Mouse (Mus musculus): ENCODE measurements around the gene Psmb4. TPM values are rescaled to one million over a fixed set of nuclear protein-coding genes. Genes with fewer than 3 reads are reported as not detected.
"Not testable (repeated sequence)": the region's sequence is repeated elsewhere in the genome, so short reads cannot be mapped to it uniquely, and the experiment has no call there.

Gene Psmb4
- polyA plus RNA-seq, 1 experiment from 2014 or later, result 353 TPM

- not testable (repeated sequence) for H3K4me1 ChIP-seq (ENCODE audit: control insufficient read depth, insufficient read depth, low read length); H3K36me3 ChIP-seq (ENCODE audit: control insufficient read depth, insufficient read depth, low read length); H3K9me3 ChIP-seq (replicated peaks; ENCODE audit: control insufficient read depth, low read length, poor library complexity, severe bottlenecking); H3K9ac ChIP-seq (ENCODE audit: low read depth, low read length); H3K27ac ChIP-seq (ENCODE audit: low read length); H3K4me2 ChIP-seq (ENCODE audit: low read length); ATAC-seq; H3K27me3 ChIP-seq (ENCODE audit: control insufficient read depth, insufficient read depth, low read depth, low read length); H3K4me3 ChIP-seq (ENCODE audit: low read depth, low read length)
- 38% methylated on average over 7 of the region's 7 CpGs for WGBS
These were observed 43.9 kb upstream of the Psmb4 start for GRCm38 (mm10) chr3:94930386-94931266.

DNA sequence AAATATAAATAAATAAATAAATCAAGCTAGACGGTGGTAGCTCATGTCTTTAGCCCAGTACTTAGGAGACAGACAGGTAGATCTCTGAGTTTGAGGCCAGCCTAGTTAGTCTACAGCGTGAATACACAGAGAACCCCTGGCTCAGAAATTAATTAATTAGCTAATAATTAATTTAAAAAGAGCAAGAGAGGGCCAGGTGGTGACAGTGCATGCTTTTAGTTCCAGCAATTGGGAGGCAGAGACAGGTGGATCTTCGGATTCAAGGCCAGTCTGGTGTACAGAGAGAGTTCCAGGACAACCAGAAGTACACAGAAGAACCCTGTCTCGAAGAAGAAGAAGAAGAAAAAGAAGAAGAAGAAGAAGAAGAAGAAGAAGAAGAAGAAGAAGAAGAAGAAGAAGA, 42.2 kb upstream of the Psmb4 start:
- not testable (repeated sequence) for H3K4me1 ChIP-seq (ENCODE audit: control insufficient read depth, insufficient read depth, low read length); ATAC-seq; H3K4me2 ChIP-seq (ENCODE audit: low read length); H3K36me3 ChIP-seq (ENCODE audit: control insufficient read depth, insufficient read depth, low read length); H3K27ac ChIP-seq (ENCODE audit: low read length); H3K4me3 ChIP-seq (ENCODE audit: low read depth, low read length); H3K27me3 ChIP-seq (ENCODE audit: control insufficient read depth, insufficient read depth, low read depth, low read length); H3K9ac ChIP-seq (ENCODE audit: low read depth, low read length); H3K9me3 ChIP-seq (replicated peaks; ENCODE audit: control insufficient read depth, low read length, poor library complexity, severe bottlenecking)
- 81% methylated on average over 3 of the region's 4 CpGs for WGBS

- H3K9me3 ChIP-seq (replicated peaks; ENCODE audit: control insufficient read depth, low read length, poor library complexity, severe bottlenecking); H3K9ac ChIP-seq (ENCODE audit: low read depth, low read length); H3K4me1 ChIP-seq (ENCODE audit: control insufficient read depth, insufficient read depth, low read length); H3K36me3 ChIP-seq (ENCODE audit: control insufficient read depth, insufficient read depth, low read length); H3K27ac ChIP-seq (ENCODE audit: low read length); H3K4me2 ChIP-seq (ENCODE audit: low read length); H3K27me3 ChIP-seq (ENCODE audit: control insufficient read depth, insufficient read depth, low read depth, low read length); ATAC-seq; H3K4me3 ChIP-seq (ENCODE audit: low read depth, low read length): not testable (repeated sequence)
- WGBS, result 45% methylated on average over 4 of the region's 4 CpGs
These were observed 39.6 kb upstream of the Psmb4 start for GRCm38 (mm10) chr3:94926301-94926736.

- Histone ChIP-seq H3K4me1 (ENCODE audit: control insufficient read depth, insufficient read depth, low read length) (no peaks in the 10 kb centered on the region), H3K27me3 (ENCODE audit: control insufficient read depth, insufficient read depth, low read depth, low read length) (no peaks in the 10 kb centered on the region), H3K4me2 (ENCODE audit: low read length) (no peak overlapping the region), H3K9ac (ENCODE audit: low read depth, low read length) (no peak overlapping the region), H3K36me3 (ENCODE audit: control insufficient read depth, insufficient read depth, low read length) (no peaks in the 10 kb centered on the region), H3K27ac (ENCODE audit: low read length) (no peak overlapping the region), H3K4me3 (ENCODE audit: low read depth, low read length) (no peak overlapping the region), H3K9me3 (replicated peaks; ENCODE audit: control insufficient read depth, low read length, poor library complexity, severe bottlenecking) (no peaks in the 10 kb centered on the region)
- WGBS, result 81% methylated on average over 8 of the region's 8 CpGs
- no peak for ATAC-seq
These were observed 37.9 kb upstream of the Psmb4 start for GRCm38 (mm10) chr3:94924688-94925087.

DNA sequence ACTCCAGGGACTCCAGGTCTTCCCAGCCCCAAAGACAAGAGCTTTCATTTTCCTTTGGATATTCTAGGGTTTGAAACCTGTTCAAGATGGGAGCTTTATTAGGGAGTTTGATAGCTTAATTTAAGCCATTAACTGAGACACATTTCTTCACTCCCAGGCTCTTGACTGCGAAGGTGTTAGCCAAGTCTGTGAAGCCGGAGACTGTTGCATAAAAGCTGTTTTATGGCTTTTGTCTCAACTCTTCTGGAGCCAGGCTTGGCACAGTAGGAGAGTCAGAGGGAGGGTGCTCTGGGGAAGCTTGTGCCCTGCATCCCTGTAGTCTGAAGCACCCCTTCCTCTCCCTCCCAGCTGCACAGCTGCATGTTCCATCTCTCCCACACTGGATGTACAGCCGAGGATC, 35.6 kb upstream of the Psmb4 start:
- Histone ChIP-seq H3K9ac (ENCODE audit: low read depth, low read length) (no peak overlapping the region), H3K36me3 (ENCODE audit: control insufficient read depth, insufficient read depth, low read length) (no peaks in the 10 kb centered on the region), H3K27me3 (ENCODE audit: control insufficient read depth, insufficient read depth, low read depth, low read length) (no peaks in the 10 kb centered on the region), H3K4me2 (ENCODE audit: low read length) (no peak overlapping the region), H3K4me1 (ENCODE audit: control insufficient read depth, insufficient read depth, low read length) (no peaks in the 10 kb centered on the region), H3K27ac (ENCODE audit: low read length) (no peak overlapping the region), H3K9me3 (replicated peaks; ENCODE audit: control insufficient read depth, low read length, poor library complexity, severe bottlenecking) (no peaks in the 10 kb centered on the region), H3K4me3 (ENCODE audit: low read depth, low read length) (no peak overlapping the region)
- ATAC-seq, result no peak
- 47% methylated on average over 3 of the region's 3 CpGs for WGBS

GRCm38 (mm10) chr3:94921104-94921503, 34.3 kb upstream of the Psmb4 start:
- WGBS, result 35% methylated on average over 3 of the region's 3 CpGs
- H3K9me3 ChIP-seq (replicated peaks; ENCODE audit: control insufficient read depth, low read length, poor library complexity, severe bottlenecking), result no peaks in the 10 kb centered on the region
- H3K36me3 ChIP-seq (ENCODE audit: control insufficient read depth, insufficient read depth, low read length), result no peaks in the 10 kb centered on the region
- no peak overlapping the region for H3K4me3 ChIP-seq (ENCODE audit: low read depth, low read length)
- ATAC-seq, result no peak
- no peak overlapping the region for H3K27ac ChIP-seq (ENCODE audit: low read length)
- no peak overlapping the region for H3K4me2 ChIP-seq (ENCODE audit: low read length)
- no peaks in the 10 kb centered on the region for H3K4me1 ChIP-seq (ENCODE audit: control insufficient read depth, insufficient read depth, low read length)
- no peak overlapping the region for H3K9ac ChIP-seq (ENCODE audit: low read depth, low read length)
- H3K27me3 ChIP-seq (ENCODE audit: control insufficient read depth, insufficient read depth, low read depth, low read length), result no peaks in the 10 kb centered on the region

DNA sequence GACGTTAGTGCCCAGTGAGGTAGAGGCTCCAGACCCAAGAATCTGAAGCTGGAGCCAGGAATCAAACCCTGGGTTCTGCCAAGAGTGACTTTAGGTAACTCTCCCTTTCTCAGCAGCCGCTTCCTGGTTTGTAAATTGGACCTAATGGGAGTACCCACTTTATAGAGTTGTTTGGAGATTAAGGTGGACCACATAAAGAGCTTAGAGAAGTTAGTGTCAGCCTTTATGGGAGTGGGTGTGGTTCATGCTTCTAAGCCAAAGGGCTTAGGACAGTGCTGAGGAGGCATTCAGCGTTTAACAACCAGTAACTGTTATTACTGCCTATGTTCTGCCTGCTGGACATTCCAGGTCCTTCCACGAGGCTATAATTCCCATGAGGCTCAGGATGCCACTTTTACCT, 32.1 kb upstream of the Psmb4 start:
- H3K4me3 ChIP-seq (ENCODE audit: low read depth, low read length), result no peak overlapping the region

GRCm38 (mm10) chr3:94917816-94918361, 31.1 kb upstream of the Psmb4 start:
- Histone ChIP-seq H3K27ac (ENCODE audit: low read length) (no peak overlapping the region), H3K27me3 (ENCODE audit: control insufficient read depth, insufficient read depth, low read depth, low read length) (no peaks in the 10 kb centered on the region), H3K4me1 (ENCODE audit: control insufficient read depth, insufficient read depth, low read length) (no peaks in the 10 kb centered on the region), H3K36me3 (ENCODE audit: control insufficient read depth, insufficient read depth, low read length) (no peaks in the 10 kb centered on the region), H3K9ac (ENCODE audit: low read depth, low read length) (no peak overlapping the region), H3K9me3 (replicated peaks; ENCODE audit: control insufficient read depth, low read length, poor library complexity, severe bottlenecking) (no peaks in the 10 kb centered on the region), H3K4me3 (ENCODE audit: low read depth, low read length) (no peak overlapping the region), H3K4me2 (ENCODE audit: low read length) (no peak overlapping the region)
- WGBS, result 34% methylated on average over 14 of the region's 14 CpGs
- ATAC-seq, result no peak

More for the DNA sequence above, 32.1 kb upstream of the Psmb4 start:
- Histone ChIP-seq H3K4me1 (ENCODE audit: control insufficient read depth, insufficient read depth, low read length) (no peaks in the 10 kb centered on the region), H3K9ac (ENCODE audit: low read depth, low read length) (no peak overlapping the region), H3K27ac (ENCODE audit: low read length) (no peak overlapping the region), H3K27me3 (ENCODE audit: control insufficient read depth, insufficient read depth, low read depth, low read length) (no peaks in the 10 kb centered on the region), H3K36me3 (ENCODE audit: control insufficient read depth, insufficient read depth, low read length) (no peaks in the 10 kb centered on the region), H3K9me3 (replicated peaks; ENCODE audit: control insufficient read depth, low read length, poor library complexity, severe bottlenecking) (no peaks in the 10 kb centered on the region), H3K4me2 (ENCODE audit: low read length) (no peak overlapping the region)
- ATAC-seq, result no peak
- WGBS, result 86% methylated on average over 4 of the region's 4 CpGs

DNA sequence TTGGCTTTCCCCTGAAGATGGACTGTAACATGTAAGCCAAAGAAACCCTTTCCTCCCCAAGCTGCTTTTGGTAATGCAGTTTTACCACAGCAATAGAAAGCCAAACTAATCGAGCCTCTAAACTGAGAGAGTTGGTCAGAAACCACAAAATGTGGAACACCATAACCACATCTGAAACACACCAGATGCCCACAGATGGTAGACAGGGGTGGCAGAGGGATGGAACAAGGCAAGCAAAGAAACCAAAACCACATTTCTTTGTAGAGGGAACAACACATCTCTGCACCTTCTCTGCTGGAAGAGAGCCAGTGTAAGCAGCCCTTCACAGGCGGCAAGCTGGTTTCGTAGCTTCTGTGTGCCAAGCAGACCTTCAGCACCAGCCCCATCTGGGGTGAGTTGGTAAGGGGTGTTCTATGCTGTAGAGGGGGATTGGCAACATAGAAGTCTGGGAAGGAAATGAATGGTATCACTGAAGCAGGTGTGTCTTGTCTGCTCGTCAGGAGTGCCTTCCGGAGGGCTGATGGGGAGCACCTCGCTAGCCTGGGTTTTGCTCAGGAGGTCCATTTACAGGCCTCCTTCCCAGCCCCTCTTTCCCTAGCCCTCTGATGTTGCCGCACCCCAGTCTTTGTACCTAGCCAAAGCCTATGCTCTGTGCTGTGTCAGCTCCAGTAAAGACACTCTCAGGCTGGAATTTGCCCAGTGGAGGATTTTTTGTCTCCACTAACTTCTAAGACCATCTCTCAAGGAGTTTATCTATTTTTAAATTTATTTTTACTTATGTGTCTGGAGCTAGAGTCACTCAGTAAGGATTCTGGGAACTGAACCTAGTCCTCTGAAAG, 29.4 kb upstream of the Psmb4 start:
- no peaks in the 10 kb centered on the region for H3K27me3 ChIP-seq (ENCODE audit: control insufficient read depth, insufficient read depth, low read depth, low read length)
- no peak overlapping the region for H3K27ac ChIP-seq (ENCODE audit: low read length)
- H3K36me3 ChIP-seq (ENCODE audit: control insufficient read depth, insufficient read depth, low read length), result no peaks in the 10 kb centered on the region
- no peak overlapping the region for H3K9ac ChIP-seq (ENCODE audit: low read depth, low read length)
- H3K9me3 ChIP-seq (replicated peaks; ENCODE audit: control insufficient read depth, low read length, poor library complexity, severe bottlenecking), result no peaks in the 10 kb centered on the region
- no peaks in the 10 kb centered on the region for H3K4me1 ChIP-seq (ENCODE audit: control insufficient read depth, insufficient read depth, low read length)
- no peak overlapping the region for H3K4me2 ChIP-seq (ENCODE audit: low read length)
- no peak for ATAC-seq
- no peak overlapping the region for H3K4me3 ChIP-seq (ENCODE audit: low read depth, low read length)
- 88% methylated on average over 7 of the region's 7 CpGs for WGBS

All from midbrain, embryonic 16.5 days (tissue).